Mouse (Mus musculus) MEL (cell line): Measurements from ENCODE around the gene Lrrc19. TPM values are rescaled to one million over a fixed set of nuclear protein-coding genes. Genes with fewer than 3 reads are reported as not detected.
A peak's percentile ranks its signal among the peaks of the same experiment; 100 is the strongest.

Source experiments
- DNase-seq: peaks from one replicate; pipeline ENCODE4 v3.0.0; 2011; ENCODE audit warnings: low read depth, low spot score
- H3K27ac ChIP-seq: 2 replicates; pipeline ENCODE4 v1.5.1; 2012; ENCODE audit warnings: low read depth, mild to moderate bottlenecking, control low read depth, low read length, moderate library complexity; ENCODE audit not compliant: control insufficient read depth
- H3K27me3 ChIP-seq, 2 experiments: fragments of 150-350 bp in 1 of 2; sonication (generic) in 1 of 2; 2 replicates each; pipeline ENCODE4 v1.6.1; 2012; ENCODE audit warnings: low read length in 2 of 2, mild to moderate bottlenecking in 2 of 2, improper control_type of control experiment in 1 of 2, moderate library complexity in 1 of 2; ENCODE audit not compliant: insufficient read depth in 2 of 2, control insufficient read depth in 1 of 2
- H3K36me3 ChIP-seq, 2 experiments: 2 replicates each; pipeline ENCODE4 v1.6.1; 2012 to 2014; ENCODE audit warnings: low read length in 2 of 2, improper control_type of control experiment in 1 of 2, inconsistent platforms in 1 of 2, mild to moderate bottlenecking in 1 of 2; ENCODE audit not compliant: insufficient read depth in 2 of 2, control insufficient read depth in 1 of 2
- H3K4me1 ChIP-seq, 2 experiments: fragments of 150-350 bp in 1 of 2; sonication (generic) in 1 of 2; 2 replicates each; pipeline ENCODE4 v1.6.1; 2012; ENCODE audit warnings: low read length in 2 of 2, improper control_type of control experiment in 1 of 2, mild to moderate bottlenecking in 1 of 2; ENCODE audit not compliant: insufficient read depth in 2 of 2, control insufficient read depth in 1 of 2
- H3K4me3 ChIP-seq, 2 experiments: fragments of 150-350 bp in 1 of 2; sonication (generic) in 1 of 2; 2 replicates each; pipeline ENCODE4 v1.5.1; 2012; ENCODE audit warnings: low read depth in 2 of 2, low read length in 2 of 2, mild to moderate bottlenecking in 2 of 2, moderate library complexity in 2 of 2, control low read depth in 1 of 2, improper control_type of control experiment in 1 of 2; ENCODE audit not compliant: control insufficient read depth in 1 of 2, insufficient read depth in 1 of 2
- H3K79me2 ChIP-seq: 2 replicates; pipeline ENCODE4 v1.6.1; 2012; ENCODE audit warnings: mild to moderate bottlenecking, low read length, moderate library complexity; ENCODE audit not compliant: control insufficient read depth, poor library complexity, insufficient read depth
- H3K9ac ChIP-seq: 2 replicates; pipeline ENCODE4 v1.6.1; 2012; ENCODE audit warnings: low read depth, mild to moderate bottlenecking, control low read depth, low read length, moderate library complexity; ENCODE audit not compliant: control insufficient read depth, poor library complexity, severe bottlenecking
- H3K9me3 ChIP-seq: fragments of 150-350 bp; sonication (generic); replicated peaks from 2 replicates; pipeline ENCODE4 v1.6.1; 2012; ENCODE audit warnings: mild to moderate bottlenecking, low read length, improper control_type of control experiment, moderate library complexity; ENCODE audit not compliant: insufficient read depth
- BHLHE40 ChIP-seq: IDR thresholded peaks from 2 replicates; pipeline ENCODE4 v1.6.1; 2012; ENCODE audit warnings: low read depth, mild to moderate bottlenecking, inconsistent platforms, low read length, improper control_type of control experiment, borderline replicate concordance
- CHD1 ChIP-seq: IDR thresholded peaks from 2 replicates; pipeline ENCODE4 v1.6.1; 2012; ENCODE audit warnings: low read depth, mild to moderate bottlenecking, inconsistent platforms, low read length, improper control_type of control experiment
- CHD2 ChIP-seq: IDR thresholded peaks from 2 replicates; pipeline ENCODE4 v1.6.1; 2011; ENCODE audit warnings: low read length, improper control_type of control experiment
- CTCF ChIP-seq, 3 experiments: IDR thresholded peaks in 2 of 3; conservative IDR thresholded peaks in 1 of 3; 2 replicates each; pipeline ENCODE4 v1.5.1; 2011 to 2012; ENCODE audit warnings: low read length in 3 of 3, low read depth in 2 of 3, mild to moderate bottlenecking in 2 of 3, improper control_type of control experiment in 1 of 3, inconsistent platforms in 1 of 3, mixed read lengths in 1 of 3, moderate library complexity in 1 of 3; ENCODE audit not compliant: control insufficient read depth in 1 of 3, insufficient read depth in 1 of 3, poor library complexity in 1 of 3, severe bottlenecking in 1 of 3
- ELF1 ChIP-seq: IDR thresholded peaks from 2 replicates; pipeline ENCODE4 v1.6.1; 2014; ENCODE audit warnings: low read depth, mild to moderate bottlenecking, inconsistent platforms, low read length, improper control_type of control experiment, moderate library complexity
- ETS1 ChIP-seq: IDR thresholded peaks from 2 replicates; pipeline ENCODE4 v1.6.1; 2012; ENCODE audit warnings: low read depth, mild to moderate bottlenecking, inconsistent platforms, low read length, improper control_type of control experiment, moderate library complexity
- GATA1 ChIP-seq: IDR thresholded peaks from 2 replicates; pipeline ENCODE4 v1.6.1; 2011; ENCODE audit warnings: low read depth, low read length, improper control_type of control experiment
- HCFC1 ChIP-seq: IDR thresholded peaks from 2 replicates; pipeline ENCODE4 v1.6.1; 2012; ENCODE audit warnings: low read depth, mild to moderate bottlenecking, inconsistent platforms, low read length, improper control_type of control experiment, moderate library complexity
- JUND ChIP-seq: IDR thresholded peaks from 2 replicates; pipeline ENCODE4 v1.6.1; 2011; ENCODE audit warnings: low read depth, mild to moderate bottlenecking, improper control_type of control experiment, low read length
- KAT2A ChIP-seq: conservative IDR thresholded peaks from 2 replicates; pipeline ENCODE4 v1.6.1; 2012; ENCODE audit warnings: low read depth, low read length, improper control_type of control experiment, inconsistent platforms
- MAX ChIP-seq: IDR thresholded peaks from 2 replicates; pipeline ENCODE4 v1.6.1; 2011; ENCODE audit warnings: low read length, improper control_type of control experiment
- MAZ ChIP-seq: IDR thresholded peaks from 2 replicates; pipeline ENCODE4 v1.6.1; 2012; ENCODE audit warnings: low read depth, mild to moderate bottlenecking, inconsistent platforms, low read length, improper control_type of control experiment
- MEF2A ChIP-seq: IDR thresholded peaks from 2 replicates; pipeline ENCODE4 v1.6.1; 2014; ENCODE audit warnings: low read depth, mild to moderate bottlenecking, inconsistent platforms, low read length, improper control_type of control experiment; ENCODE audit not compliant: poor library complexity, insufficient replicate concordance, severe bottlenecking; ENCODE audit errors: extremely low read depth
- MXI1 ChIP-seq: IDR thresholded peaks from 2 replicates; pipeline ENCODE4 v1.6.1; 2011; ENCODE audit warnings: mild to moderate bottlenecking, low read depth, low read length, improper control_type of control experiment
- NELFE ChIP-seq: IDR thresholded peaks from 2 replicates; pipeline ENCODE4 v1.6.1; 2011; ENCODE audit warnings: low read depth, low read length, improper control_type of control experiment
- POLR2A ChIP-seq, 2 experiments: IDR thresholded peaks; 2 replicates each; pipeline ENCODE4 v1.6.1; 2011 to 2012; ENCODE audit warnings: low read length in 2 of 2, mild to moderate bottlenecking in 2 of 2, control low read depth in 1 of 2, improper control_type of control experiment in 1 of 2, low read depth in 1 of 2, moderate library complexity in 1 of 2; ENCODE audit not compliant: control insufficient read depth in 1 of 2, insufficient read depth in 1 of 2, poor library complexity in 1 of 2
- POLR2AphosphoS2 ChIP-seq: IDR thresholded peaks from 2 replicates; pipeline ENCODE4 v1.6.1; 2011; ENCODE audit warnings: low read length, improper control_type of control experiment
- POLR2AphosphoS5 ChIP-seq: IDR thresholded peaks from 2 replicates; pipeline ENCODE4 v1.6.1; 2012; ENCODE audit warnings: low read depth, borderline replicate concordance, mild to moderate bottlenecking, inconsistent platforms, low read length, moderate library complexity, mixed read lengths
- RAD21 ChIP-seq: IDR thresholded peaks from 2 replicates; pipeline ENCODE4 v1.6.1; 2011; ENCODE audit warnings: mild to moderate bottlenecking, low read depth, low read length, improper control_type of control experiment
- RCOR1 ChIP-seq: IDR thresholded peaks from 2 replicates; pipeline ENCODE4 v1.6.1; 2012; ENCODE audit warnings: low read depth, mild to moderate bottlenecking, inconsistent platforms, low read length, improper control_type of control experiment
- TAL1 ChIP-seq: IDR thresholded peaks from 2 replicates; pipeline ENCODE4 v1.6.1; 2012; ENCODE audit warnings: mild to moderate bottlenecking, inconsistent platforms, low read length, moderate library complexity, mixed read lengths
- TBP ChIP-seq: IDR thresholded peaks from 2 replicates; pipeline ENCODE4 v1.8.0; 2011; ENCODE audit warnings: low read depth, low read length, improper control_type of control experiment
- TCF12 ChIP-seq: IDR thresholded peaks from 2 replicates; pipeline ENCODE4 v1.6.1; 2014; ENCODE audit warnings: low read depth, mild to moderate bottlenecking, inconsistent platforms, low read length, improper control_type of control experiment, moderate library complexity
- UBTF ChIP-seq: IDR thresholded peaks from 2 replicates; pipeline ENCODE4 v1.6.1; 2012; ENCODE audit warnings: low read depth, mild to moderate bottlenecking, inconsistent platforms, low read length, improper control_type of control experiment, moderate library complexity, borderline replicate concordance; ENCODE audit not compliant: insufficient read depth
- USF1 ChIP-seq: IDR thresholded peaks from 2 replicates; pipeline ENCODE4 v1.6.1; 2014; ENCODE audit warnings: low read depth, mild to moderate bottlenecking, inconsistent platforms, low read length, improper control_type of control experiment, moderate library complexity
- USF2 ChIP-seq, 2 experiments: IDR thresholded peaks; 2 replicates each; pipeline ENCODE4 v1.6.1; 2011 to 2012; ENCODE audit warnings: improper control_type of control experiment in 2 of 2, low read length in 2 of 2, borderline replicate concordance in 1 of 2, inconsistent platforms in 1 of 2, low read depth in 1 of 2, mild to moderate bottlenecking in 1 of 2; ENCODE audit not compliant: insufficient read depth in 1 of 2
- ZC3H11A ChIP-seq: IDR thresholded peaks from 2 replicates; pipeline ENCODE4 v1.6.1; 2012; ENCODE audit warnings: low read depth, mild to moderate bottlenecking, inconsistent platforms, low read length, improper control_type of control experiment
- ZMIZ1 ChIP-seq: IDR thresholded peaks from 2 replicates; pipeline ENCODE4 v1.6.1; 2012; ENCODE audit warnings: low read depth, mild to moderate bottlenecking, inconsistent platforms, low read length, improper control_type of control experiment, moderate library complexity
- polyA plus RNA-seq, 2 experiments: library from polyadenylated mRNA; stranded (reverse) in 1 of 2; unstranded in 1 of 2; fragments of >175 nt in 1 of 2; fragments of >200 nt in 1 of 2; gene quantifications; 2 replicates each; pipeline versions ENCODE4 v1.2.1 to v1.2.4; 2012; ENCODE audit warnings: low replicate concordance in 2 of 2, low read depth in 1 of 2; ENCODE audit not compliant: insufficient read length in 2 of 2, insufficient read depth in 1 of 2, missing spikeins in 1 of 2
- total RNA-seq: library from RNA; depleted of rRNA; stranded (reverse); fragments of 300-350 nt; gene quantifications from 2 replicates; pipeline ENCODE4 v1.2.3, GENCODE M21; 2012; rRNA removed

Gene Lrrc19
- total RNA-seq (not detected in 2 replicates), polyA plus RNA-seq (under 1 TPM in 1 of 2 experiments, not detected in 1; 0.04 TPM)

DNA sequence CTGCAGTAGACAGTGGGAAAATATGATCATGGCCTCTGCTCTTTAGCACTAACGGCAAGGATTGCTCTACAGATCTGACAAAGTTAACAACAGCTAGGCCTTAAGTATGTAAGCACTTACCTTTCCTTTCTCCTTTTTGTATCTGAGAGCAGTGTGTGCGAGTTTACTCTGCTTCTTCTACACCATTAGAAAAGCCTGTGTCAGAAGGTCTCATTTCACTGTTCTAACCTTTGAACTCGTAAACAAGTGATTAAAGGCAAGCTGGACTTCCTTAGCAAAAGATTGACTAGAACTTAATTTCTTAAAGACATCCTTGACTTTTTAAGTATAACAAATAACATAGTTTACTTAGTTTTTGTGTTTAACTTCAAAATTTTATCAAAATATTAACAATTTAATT is at the start of gene Lrrc19:
Lrrc19 (minus strand) TSS at position 225 of the 400 bp plus-strand sequence.
- no peak for TF ChIP-seq ETS1
- TF ChIP-seq MXI1: no peak
- no peak for TF ChIP-seq CTCF (IDR thresholded peaks at IDR 0.05 in 2 of 3, conservative IDR thresholded peaks at IDR 0.05 in 1 of 3; ENCODE audit: control insufficient read depth in 1 of 3, insufficient read depth in 1 of 3, low read depth in 2 of 3, low read length in 3 of 3, poor library complexity in 1 of 3, severe bottlenecking in 1 of 3)
- TF ChIP-seq MAX: no peak
- Histone ChIP-seq H3K9ac (no peak within 1 kb of the TSS), H3K79me2 (no peaks in the 10 kb centered on the region)

GRCm38 (mm10) chr4:94696368-94696767 is 46.4 kb upstream of the Lrrc19 start:
- TF ChIP-seq CHD1: no peak
- 0 out of 4 replicates have a peak, but pooled peaks of 1 of the 2 experiments have one; percentile 23 for TF ChIP-seq USF2 (IDR thresholded peaks at IDR 0.05; ENCODE audit: borderline replicate concordance in 1 of 2, insufficient read depth in 1 of 2, low read depth in 1 of 2, low read length in 2 of 2)
- no peak for TF ChIP-seq CHD2
- no peak for TF ChIP-seq POLR2A (IDR thresholded peaks at IDR 0.05; ENCODE audit: control insufficient read depth in 1 of 2, insufficient read depth in 1 of 2, low read depth in 1 of 2, low read length in 2 of 2, poor library complexity in 1 of 2)
- TF ChIP-seq RAD21: no peak
- TF ChIP-seq TCF12: no peak
- no peak for TF ChIP-seq HCFC1
- TF ChIP-seq POLR2AphosphoS5: no peak
- TF ChIP-seq TBP: no peak
- TF ChIP-seq JUND: no peak
- TF ChIP-seq ZC3H11A: no peak
- no peak for TF ChIP-seq RCOR1
- peak; percentile 20; the same call in 1 of the 2 replicates for TF ChIP-seq BHLHE40
- TF ChIP-seq TAL1: no peak
- TF ChIP-seq ZMIZ1: no peak
- no peak for TF ChIP-seq MAZ
- TF ChIP-seq NELFE: no peak
- TF ChIP-seq UBTF: no peak
- no peak for TF ChIP-seq MEF2A
- TF ChIP-seq ELF1: no peak
- peak; percentile 40; the same call in 1 of the 2 replicates for TF ChIP-seq GATA1
- no peak for TF ChIP-seq ETS1
- peak; percentile 78 for TF ChIP-seq USF1
- TF ChIP-seq KAT2A: no peak
- TF ChIP-seq POLR2AphosphoS2: no peak
- Histone ChIP-seq H3K9ac (no peak overlapping the region), H3K27me3 (no peaks in the 10 kb centered on the region), H3K4me1 (peaks cover 7 to 11% of the 10 kb centered on the region in 2 experiments), H3K9me3 (no peaks in the 10 kb centered on the region), H3K36me3 (peaks cover 0 to 18% of the 10 kb centered on the region in 2 experiments; a peak in 2 of 4 replicates), H3K4me3 (no peak overlapping the region), H3K79me2 (no peaks in the 10 kb centered on the region), H3K27ac (no peak overlapping the region)
- peak; percentile 51 for DNase-seq

More for the DNA sequence above, at the start of gene Lrrc19:
- no peak within 1 kb of the TSS for H3K4me3 ChIP-seq
- no peaks in the 10 kb centered on the region for H3K4me1 ChIP-seq
- no peak for DNase-seq
- H3K36me3 ChIP-seq: no peaks in the 10 kb centered on the region
- H3K27ac ChIP-seq: no peak within 1 kb of the TSS
- no peaks in the 10 kb centered on the region for H3K9me3 ChIP-seq
- no peaks in the 10 kb centered on the region for H3K27me3 ChIP-seq
